Mouse (Mus musculus) T-helper 17 cell (primary cell): Measurements from ENCODE around the gene Sfn.

Experiments
- in situ Hi-C, 2 experiments: fragments of 300-600 bp; cut with MboI, MseI; formaldehyde crosslinking; loops; 1 replicate in 1 of 2; 2 replicates in 1 of 2; pipeline ENCODE4 v1.15.1; 2025; ENCODE audit warnings: high pct_unique_total_duplicates in 2 of 2

Sfn gene

DNA sequence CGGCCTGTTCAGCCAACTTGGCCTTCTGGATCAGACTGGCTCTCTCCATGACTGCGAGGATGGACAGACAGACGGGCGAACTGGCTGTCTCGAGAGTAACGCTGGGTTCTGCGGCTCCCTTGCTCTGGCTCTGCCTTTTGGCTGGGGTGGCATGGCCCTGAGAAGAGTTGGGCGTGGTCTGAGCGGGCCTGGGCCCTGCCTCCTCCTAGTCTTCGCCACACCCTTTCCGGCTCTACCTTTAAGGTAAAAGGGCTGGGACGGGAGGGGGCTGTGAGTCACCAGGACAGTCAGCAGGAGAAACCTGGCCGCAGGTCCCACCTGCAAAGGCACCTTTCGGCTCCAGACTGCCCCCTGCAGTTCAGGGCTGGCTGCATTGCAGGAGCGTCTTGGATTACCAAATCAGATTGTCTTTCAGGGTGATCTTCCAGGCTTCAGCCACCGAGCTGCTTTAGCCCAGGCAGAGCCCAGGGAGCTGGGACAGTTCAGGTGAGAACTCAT lies at the start of gene Sfn:
Sfn (minus strand) TSS at position 448 of the 498 bp plus-strand sequence.
- in situ Hi-C loops: no loop called here

DNA sequence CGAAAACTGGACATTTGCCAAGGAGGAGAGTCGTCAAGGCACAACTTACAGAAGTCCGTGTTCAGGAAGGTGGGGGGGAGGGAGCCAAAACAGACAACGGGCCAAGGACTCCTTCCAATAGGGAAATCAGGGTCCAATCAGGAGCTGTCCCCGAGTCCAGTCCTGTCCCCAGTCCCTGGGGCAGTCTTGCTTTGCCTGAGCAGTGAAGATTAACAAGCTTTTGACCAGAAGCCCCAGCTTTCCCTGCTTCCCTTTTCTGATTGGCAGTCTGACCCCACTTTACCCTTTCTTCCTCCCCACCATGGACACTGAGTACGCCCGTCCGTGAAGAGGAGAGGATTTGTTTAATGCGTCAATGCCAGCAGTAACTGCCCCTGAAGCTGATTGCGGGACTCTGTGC lies 49.5 kb upstream of the Sfn start:
- in situ Hi-C loops: no loop called here

DNA sequence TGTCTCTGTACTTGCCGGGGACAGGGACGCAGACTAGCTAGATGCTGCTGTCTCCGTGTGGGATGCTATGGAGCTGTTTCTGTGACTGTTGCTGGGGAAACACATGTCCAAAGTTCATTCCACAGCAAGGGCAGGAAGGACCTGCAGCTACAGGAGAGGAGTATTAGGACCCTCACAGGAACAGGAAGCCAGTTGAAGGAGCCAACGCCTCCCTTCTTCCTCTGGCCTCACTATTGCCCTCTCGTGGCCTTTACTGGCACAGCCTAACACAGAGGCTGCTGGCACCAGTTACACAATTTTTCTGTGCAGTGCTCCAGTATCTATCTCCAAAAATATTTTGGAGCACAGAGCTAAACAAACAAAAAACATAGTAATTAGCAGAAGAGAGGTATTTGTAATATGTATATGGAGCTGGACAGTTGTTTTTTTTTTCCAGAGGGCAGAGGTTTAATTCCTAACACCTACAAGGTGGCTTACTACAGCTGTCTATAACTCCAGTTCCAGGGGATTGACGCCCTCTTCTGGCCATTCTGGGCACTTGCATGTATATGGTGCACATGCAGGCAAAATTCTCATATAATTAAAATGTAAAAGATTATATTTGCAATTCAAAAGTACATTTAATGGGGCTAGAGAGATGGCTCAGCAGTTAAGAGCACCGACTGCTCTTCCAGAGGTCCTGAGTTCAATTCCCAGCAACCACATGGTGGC lies 48.2 kb upstream of the Sfn start, which contains the start of gene Zdhhc18:
Zdhhc18 (minus strand) TSS at position 166 of the 711 bp plus-strand sequence.
- in situ Hi-C loops: loop anchor here (10.0 kb wide), 1 partner anchor 55 kb away; no protein-coding TSS in a partner anchor

GRCm38 (mm10) chr4:133649464-133649863 lies 47.5 kb upstream of the Sfn start:
- in situ Hi-C loops: loop anchor here (10.0 kb wide), 1 partner anchor 55 kb away; no protein-coding TSS in a partner anchor

- in situ Hi-C loops: loop anchor here (10.0 kb wide), 1 partner anchor 51 kb away; no protein-coding TSS in a partner anchor
Observed at GRCm38 (mm10) chr4:133645680-133646079, 43.7 kb upstream of the Sfn start.

DNA sequence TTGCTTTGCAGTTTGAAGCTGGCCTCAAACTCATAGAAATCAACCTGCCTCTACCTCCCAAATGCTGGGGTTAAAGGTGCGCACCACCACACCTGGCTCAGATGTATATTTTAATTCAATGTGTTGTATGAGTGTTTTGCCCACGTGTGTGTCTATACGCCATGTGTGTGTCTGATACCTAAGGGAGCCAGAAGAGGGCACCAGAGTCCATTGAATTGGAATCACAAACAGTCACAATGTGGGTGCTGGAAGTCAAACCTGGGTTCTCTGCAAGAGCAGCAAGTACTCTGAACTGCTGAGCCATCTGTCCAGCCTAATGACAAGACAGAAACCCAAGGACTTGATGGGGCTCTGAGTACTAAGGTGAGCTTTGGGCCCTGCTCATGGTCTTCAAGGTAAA lies 43.2 kb upstream of the Sfn start:
- in situ Hi-C loops: loop anchor here (10.0 kb wide), 1 partner anchor 50 kb away; no protein-coding TSS in a partner anchor

- in situ Hi-C loops: no loop called here
Observed at GRCm38 (mm10) chr4:133634043-133634410, 32.1 kb upstream of the Sfn start.

GRCm38 (mm10) chr4:133633332-133634042 lies 31.5 kb upstream of the Sfn start:
- in situ Hi-C loops: no loop called here

DNA sequence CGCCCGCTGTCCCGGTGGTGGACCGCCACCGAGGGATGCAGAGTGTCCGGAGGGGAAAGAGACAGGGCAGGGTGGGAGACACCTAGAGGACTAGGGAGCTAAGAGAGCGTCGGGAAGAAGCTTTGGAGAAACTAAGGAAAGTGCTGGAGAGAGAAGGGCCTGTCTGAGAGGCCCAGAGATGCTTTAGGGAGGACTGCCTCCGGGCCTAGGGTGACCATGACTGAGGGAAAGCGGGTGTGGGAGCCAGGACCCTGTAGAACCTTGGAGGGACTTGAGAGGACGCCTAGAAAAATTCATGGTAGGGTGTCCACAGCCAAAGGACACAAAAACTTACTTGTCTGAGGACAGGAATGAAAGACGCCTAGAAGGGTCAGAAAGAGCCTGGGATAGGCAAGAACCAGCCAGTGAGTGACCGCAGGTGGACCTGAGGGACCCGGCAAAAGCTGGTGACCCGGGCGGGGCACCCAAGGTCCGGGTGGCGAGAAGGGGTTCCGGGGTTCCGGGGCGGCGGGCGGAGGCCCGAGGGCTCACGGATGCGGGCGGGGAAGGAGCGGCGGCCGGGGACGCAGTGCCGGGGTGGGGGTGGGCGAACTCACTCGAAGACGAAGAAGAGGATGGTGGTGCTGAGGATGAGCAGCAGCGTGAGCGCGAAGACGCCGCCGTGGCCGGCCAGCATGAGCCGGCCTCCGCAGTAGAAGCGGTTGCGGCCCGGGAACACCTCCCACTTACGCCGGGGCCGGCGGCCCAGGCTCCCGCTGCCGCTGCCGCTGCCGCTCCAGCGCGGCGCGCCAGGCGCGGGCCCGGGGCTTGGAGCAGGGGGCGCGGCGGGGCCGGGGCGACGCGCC lies 30.7 kb upstream of the Sfn start:
- in situ Hi-C loops: no loop called here

DNA sequence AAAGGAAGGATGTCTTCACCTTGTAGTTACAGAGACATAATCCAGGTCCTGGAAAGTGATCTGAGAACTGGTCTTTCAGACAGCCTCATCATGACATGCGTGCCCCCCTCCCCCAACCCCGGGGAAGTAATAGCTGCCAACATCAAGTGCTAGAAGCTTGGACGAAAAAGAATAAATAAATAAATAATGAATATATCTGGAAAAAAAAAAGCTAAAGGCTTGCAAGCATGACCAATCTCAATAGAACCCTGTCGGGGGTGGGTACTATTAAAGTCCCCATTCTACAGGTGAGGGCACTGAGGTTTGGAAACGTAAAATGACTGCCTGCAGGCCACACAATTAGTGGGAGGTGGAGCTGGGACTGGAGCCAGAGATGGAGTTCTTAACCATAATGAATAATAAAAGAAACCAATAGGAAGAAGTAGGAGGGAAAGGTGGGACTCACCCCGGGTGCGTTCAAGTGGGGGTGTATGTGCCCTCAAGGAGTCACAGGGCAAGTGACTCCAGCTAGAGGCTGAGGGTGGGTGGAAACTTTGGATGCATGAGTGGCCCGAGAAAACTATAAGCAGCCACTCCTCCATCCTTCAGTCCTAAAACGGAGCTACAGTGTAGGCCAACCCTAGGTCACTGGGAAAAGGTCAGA lies 29.9 kb upstream of the Sfn start:
- in situ Hi-C loops: no loop called here

DNA sequence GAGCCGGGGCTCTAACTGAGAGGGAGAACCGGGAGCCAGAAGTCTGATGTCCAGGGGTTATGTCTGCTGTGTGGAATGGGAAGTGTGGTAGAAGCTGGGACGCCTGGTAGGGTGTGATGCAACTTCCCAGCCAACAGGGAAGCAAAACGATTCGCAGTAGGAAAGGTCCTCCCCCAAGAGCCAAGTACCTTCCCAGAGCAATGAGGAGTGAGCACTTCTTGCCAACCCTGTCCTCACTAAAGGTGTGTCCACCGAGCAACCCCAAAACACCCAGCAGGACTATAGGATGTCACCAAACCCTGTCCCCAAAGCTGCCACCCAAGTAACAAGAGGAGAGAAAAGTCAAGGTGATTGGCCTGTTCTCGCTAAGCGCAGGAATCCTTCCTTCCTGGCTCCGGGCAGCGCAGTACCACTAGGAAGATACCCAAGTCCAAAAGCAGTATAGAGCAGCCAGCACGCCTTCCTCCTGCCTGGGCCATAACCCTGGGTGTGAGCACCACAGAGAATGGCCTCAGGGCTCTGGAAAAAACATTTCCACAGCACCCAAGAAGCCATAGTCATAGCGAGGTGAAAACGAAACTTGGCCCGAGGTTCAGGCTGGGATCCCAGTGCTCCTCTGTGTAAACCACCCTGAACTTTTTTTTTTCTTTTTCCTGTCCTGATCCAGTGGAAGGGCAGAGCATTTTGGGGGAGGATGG lies 29.3 kb upstream of the Sfn start:
- in situ Hi-C loops: no loop called here

GRCm38 (mm10) chr4:133630326-133630920 lies 28.5 kb upstream of the Sfn start:
- in situ Hi-C loops: no loop called here

- in situ Hi-C loops: no loop called here
Observed at GRCm38 (mm10) chr4:133629191-133629590, 27.2 kb upstream of the Sfn start.

GRCm38 (mm10) chr4:133628517-133628916 lies 26.5 kb upstream of the Sfn start:
- in situ Hi-C loops: no loop called here

DNA sequence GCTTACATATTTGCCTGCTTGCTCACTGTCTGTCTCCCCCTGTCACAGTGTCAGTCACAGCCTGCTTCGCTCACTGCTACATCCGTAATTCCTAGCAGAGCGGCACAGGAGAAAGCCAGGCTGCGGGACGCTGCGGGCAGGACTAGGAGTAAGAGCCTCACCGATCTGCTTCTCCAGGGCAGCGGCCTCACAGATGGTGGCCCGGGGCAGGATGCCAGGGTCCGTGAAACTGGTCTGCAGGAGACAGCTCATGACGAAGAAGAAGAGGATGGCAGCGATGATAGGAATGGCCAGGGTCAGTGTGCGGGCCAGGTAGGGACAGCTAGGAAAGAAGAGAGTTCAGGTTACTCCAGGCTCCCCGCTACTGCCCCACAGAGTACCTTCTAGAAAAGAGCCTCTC lies 25.1 kb upstream of the Sfn start:
- in situ Hi-C loops: no loop called here

GRCm38 (mm10) chr4:133626621-133627020 lies 24.7 kb upstream of the Sfn start:
- in situ Hi-C loops: no loop called here

DNA sequence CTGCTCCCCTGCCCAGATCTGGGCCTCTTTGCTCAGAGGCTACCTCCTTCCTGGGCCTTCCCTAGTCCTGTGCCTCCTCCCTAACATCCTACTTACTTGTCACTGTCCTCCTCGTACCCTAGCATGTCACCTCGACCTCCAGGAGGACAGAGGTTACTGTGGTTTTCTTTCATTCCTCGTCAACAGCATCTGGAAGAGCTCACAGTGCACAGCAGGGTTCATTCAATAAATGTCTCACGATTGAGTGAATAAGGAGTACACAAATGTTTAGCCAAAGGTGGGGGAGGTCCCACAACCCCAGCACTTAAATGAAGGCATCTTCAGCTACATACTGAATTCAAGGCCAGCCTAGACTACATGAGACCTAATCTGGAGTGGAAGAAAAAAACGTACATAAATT lies 24.3 kb upstream of the Sfn start:
- in situ Hi-C loops: no loop called here

- in situ Hi-C loops: no loop called here
Observed at GRCm38 (mm10) chr4:133625621-133626071, 23.7 kb upstream of the Sfn start.

DNA sequence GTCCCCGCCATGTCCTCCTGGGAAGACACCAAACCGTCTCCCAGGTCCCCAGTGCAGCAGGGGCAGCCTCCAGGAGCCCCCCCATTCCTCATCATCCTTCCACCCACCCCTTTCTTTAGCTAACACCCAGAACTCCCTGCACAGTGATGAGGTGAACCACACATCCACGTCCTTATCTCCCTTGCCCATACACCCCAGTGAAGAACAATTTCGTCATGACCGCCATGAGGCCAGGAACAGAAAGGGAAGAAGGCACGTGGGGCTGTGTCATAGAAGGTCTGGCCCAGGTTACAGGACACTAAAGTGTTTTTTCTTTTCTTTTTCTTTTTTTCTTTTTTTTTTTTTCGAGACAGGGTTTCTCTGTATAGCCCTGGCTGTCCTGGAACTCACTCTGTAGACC lies 22.9 kb upstream of the Sfn start:
- in situ Hi-C loops: no loop called here

DNA sequence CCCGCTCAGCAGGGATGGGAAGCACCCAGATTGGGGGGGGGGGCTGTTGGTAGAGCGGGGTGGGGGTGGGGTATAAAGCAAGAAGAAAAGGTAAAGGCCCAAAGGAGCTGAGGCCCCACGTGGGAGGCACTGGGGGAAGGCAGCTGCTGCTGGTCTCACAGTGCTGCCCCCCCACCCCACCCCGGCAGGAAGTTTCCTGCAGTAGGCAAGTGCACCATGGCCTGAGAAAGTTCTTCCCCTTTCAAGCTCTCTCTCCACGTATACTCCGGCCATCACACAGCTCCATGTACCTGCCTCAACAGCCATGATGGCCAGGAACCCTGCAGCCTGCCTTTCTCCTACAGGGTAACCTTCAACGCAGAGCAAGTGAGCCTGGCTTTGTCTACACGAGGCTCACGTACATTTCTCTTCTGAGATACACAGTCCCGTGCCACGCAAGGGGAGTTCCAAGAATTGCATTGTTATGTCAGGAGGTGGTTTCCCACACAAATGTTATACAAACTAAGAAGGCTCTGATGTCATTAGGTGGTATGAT lies 20.3 kb upstream of the Sfn start:
- in situ Hi-C loops: no loop called here
